Mouse (Mus musculus) lung, adult 2 months (tissue): Measurements from ENCODE around the gene Isca1. TPM values are rescaled to one million over a fixed set of nuclear protein-coding genes. Genes with fewer than 3 reads are reported as not detected.
"Not testable (repeated sequence)": the region's sequence is repeated elsewhere in the genome, so short reads cannot be mapped to it uniquely, and the experiment has no call there.

ENCODE experiments used
- DNase-seq: peaks from one replicate; pipeline ENCODE4 v3.0.0; 2022
- H3K4me1 ChIP-seq: fragments of 200-500 bp; 2 replicates; pipeline ENCODE4 v1.6.1; 2011; ENCODE audit warnings: low read length; ENCODE audit not compliant: control insufficient read depth, insufficient read depth
- H3K4me3 ChIP-seq: fragments of 200-500 bp; replicated peaks from 2 replicates; pipeline ENCODE3; 2011; ENCODE audit warnings: low read depth, mild to moderate bottlenecking, control low read depth, low read length; ENCODE audit errors: extremely low read depth
- CTCF ChIP-seq: fragments of 200-500 bp; IDR thresholded peaks from 2 replicates; pipeline ENCODE4 v1.5.1; 2011; ENCODE audit warnings: mild to moderate bottlenecking, low read length, control low read depth; ENCODE audit not compliant: insufficient read depth
- POLR2A ChIP-seq: fragments of 200-500 bp; IDR thresholded peaks from 2 replicates; pipeline ENCODE4 v1.6.1; 2011; ENCODE audit warnings: low read depth, mild to moderate bottlenecking, control low read depth, low read length, borderline replicate concordance; ENCODE audit errors: extremely low read depth
- WGBS: fragments of 180-500 bp; shearing (Covaris S2); methylation state at CpG from one replicate; pipeline ENCODE4 v1.1.7; 2018; 5-methylcytosine and 5-hydroxymethylcytosine counted together
- polyA plus RNA-seq: library from polyadenylated mRNA; depleted of rRNA; stranded (reverse); fragments of >200 nt; gene quantifications from 2 replicates; pipeline ENCODE4 v1.2.3, GENCODE M21; 2012; rRNA removed

The Isca1 gene
- 59.0 and 82.1 TPM in 2 replicates for polyA plus RNA-seq

DNA sequence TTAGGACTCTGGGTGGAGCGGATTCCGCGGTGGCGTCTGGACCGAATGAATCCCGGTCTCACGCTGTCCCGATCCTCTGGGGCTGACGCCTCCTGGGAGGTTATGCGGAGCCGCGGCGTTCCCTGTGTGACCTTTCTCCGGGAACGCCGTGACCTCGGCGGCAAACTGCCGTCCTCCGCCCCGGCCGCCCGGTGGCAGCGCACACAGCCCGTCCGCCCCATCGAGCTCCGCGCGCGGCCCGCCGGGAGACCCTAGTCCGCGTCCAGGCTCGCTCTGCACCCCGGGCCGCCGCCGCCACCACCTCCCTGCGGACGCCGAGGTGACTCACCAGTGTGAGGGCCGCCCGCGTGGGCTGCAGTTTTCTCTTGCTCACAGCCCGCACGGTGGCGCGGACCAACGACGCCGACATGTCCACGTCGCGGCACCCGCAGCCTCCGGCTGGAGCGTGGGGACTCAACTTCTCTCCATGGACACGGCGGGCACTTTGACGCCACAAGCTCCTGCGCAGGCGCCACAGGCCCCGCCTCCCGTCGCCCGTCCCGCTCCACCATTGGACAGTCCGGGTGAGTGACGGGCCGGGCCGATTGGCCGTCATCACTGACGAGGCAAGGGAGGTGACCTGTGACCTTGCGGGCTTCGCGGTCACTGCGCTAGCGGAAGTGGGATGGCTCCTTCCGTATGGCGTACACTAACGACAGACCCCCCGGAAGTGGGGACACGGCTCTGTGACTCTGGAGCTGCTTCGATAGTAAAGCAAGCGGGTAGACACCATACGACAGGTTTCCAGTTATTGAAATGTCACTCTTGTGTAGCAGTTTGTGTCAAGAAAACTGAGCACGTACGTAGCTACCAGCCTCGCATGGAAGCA is at the start of gene Isca1:
Isca1 (minus strand) TSS at position 515 of the 868 bp plus-strand sequence.
- TF ChIP-seq POLR2A (peak; percentile 73), CTCF (no peak)
- Histone ChIP-seq H3K4me1 (peaks cover 20% of the 10 kb centered on the region), H3K4me3 (peak within 1 kb of the TSS; percentile 93)
- under 1% methylated on average over 91 of the region's 91 CpGs for WGBS
- DNase-seq = peak; percentile 99

DNA sequence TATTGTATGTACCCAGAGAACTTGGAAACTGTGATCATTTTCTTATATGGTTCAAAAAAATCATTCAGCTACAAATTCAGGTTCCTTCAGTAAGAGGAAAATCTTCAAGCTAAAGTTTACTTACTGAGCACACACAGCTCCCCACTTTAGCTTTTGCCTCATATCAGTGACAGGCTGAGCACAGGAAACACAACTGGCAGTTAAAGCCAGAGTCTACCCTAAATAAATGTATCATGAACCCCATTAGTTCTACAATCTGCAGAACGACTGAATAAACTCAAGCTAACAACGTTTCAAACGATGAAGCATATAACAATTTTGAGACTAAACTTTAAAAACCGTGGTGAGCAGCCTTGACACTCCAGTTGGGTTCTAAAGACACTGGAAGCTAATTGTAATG is 47.7 kb upstream of the Isca1 start:
- Histone ChIP-seq H3K4me1 (peaks cover 19% of the 10 kb centered on the region), H3K4me3 (no peak overlapping the region)
- TF ChIP-seq CTCF = no peak
- TF ChIP-seq POLR2A = no peak
- no peak for DNase-seq
- WGBS = 85% methylated on average over 4 of the region's 4 CpGs

DNA sequence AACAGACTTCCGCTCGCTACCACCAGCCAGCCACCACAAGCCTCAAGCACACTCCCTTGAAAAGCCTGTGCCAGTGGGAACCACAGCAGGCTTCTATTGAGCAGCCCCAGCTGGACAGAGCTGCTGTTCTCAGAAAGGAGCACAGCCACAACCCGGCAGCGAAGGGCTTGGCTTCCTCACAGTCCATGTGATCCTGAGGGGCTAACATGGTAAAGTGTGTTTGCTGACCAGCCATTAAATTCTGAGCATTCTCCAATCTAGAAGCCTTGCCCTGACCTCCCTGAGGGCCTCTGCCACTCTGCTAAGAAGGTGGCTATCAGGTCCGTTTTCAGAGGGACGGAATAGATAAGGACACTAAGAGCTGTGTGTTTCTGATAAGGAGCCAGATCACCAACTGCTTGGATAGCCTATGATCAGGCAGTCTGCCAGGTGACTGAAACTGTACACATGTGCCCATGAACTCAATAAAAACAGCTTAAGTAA is 44.5 kb upstream of the Isca1 start:
- Histone ChIP-seq H3K4me1 (peaks cover 8% of the 10 kb centered on the region), H3K4me3 (no peak overlapping the region)
- TF ChIP-seq POLR2A (no peak), CTCF (no peak)
- no peak for DNase-seq
- WGBS = 62% methylated on average over 6 of the region's 6 CpGs

DNA sequence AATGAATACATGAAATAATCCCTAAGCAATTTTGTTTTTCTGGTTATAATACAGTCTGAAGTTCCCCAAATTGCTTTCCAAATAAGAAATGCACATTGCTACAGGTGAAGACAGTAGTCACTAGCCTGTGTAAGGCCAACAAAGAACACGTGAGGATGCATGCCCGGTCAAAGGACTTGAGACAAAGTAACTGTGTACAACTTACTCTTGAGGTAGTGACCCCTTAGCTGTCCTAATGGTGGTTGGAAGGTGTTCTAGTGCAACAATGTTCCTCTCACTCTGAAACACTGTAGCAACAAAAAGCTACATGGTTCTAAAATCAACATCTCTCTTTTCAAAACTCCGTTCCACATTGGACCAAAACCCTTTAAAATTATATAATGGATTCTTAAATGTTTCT is 42.0 kb upstream of the Isca1 start:
- TF ChIP-seq POLR2A (no peak), CTCF (no peak)
- no peak overlapping the region for H3K4me3 ChIP-seq
- no peak for DNase-seq
- H3K4me1 ChIP-seq = no peaks in the 10 kb centered on the region
- 92% methylated on average over 3 of the region's 3 CpGs for WGBS

DNA sequence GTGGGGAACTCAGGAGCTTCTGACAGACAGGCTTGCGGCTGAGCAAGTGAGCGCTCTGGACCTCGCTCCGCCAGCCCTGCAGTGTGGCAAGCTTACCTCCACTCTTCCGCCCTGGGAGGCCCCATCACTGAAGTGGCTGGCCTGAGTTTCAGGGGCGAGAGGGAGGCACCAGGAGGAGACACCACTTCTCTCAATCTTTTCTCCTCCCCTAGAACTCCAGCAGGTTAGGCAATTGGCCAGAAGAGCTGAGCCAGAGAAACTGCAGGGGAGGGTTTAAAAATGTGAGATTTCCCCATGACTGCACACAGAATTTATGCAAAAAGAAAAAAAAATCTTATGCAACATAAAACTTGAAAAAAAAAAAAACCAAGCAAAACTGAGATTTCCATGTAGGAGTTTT is 31.4 kb upstream of the Isca1 start:
- H3K4me3 ChIP-seq = no peak overlapping the region
- no peak for DNase-seq
- 81% methylated on average over 6 of the region's 6 CpGs for whole genome bisulfite sequencing
- TF ChIP-seq POLR2A (no peak), CTCF (no peak)
- no peaks in the 10 kb centered on the region for H3K4me1 ChIP-seq

DNA sequence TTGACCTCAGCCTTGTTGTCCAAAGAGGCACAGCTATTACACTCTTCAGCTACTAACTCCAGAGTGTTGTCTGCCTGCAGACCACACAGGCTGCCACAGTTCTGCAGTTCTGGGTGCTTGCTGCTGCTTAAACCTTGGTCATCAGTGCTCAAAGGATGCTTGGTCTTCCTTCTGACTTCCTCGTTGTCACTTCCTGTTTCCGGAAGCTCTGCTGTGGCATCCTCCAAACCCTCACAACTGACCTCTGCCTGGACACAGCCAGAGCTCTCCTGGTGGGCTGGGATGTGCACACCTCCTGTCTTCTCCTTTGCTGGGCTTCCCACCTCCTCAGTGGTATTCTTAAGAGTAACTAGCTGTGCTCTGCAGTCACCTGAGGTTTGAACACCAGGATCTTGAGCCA is 30.5 kb upstream of the Isca1 start:
- DNase-seq = no peak
- no peaks in the 10 kb centered on the region for H3K4me1 ChIP-seq
- 62% methylated on average over 2 of the region's 2 CpGs for WGBS
- no peak overlapping the region for H3K4me3 ChIP-seq
- TF ChIP-seq CTCF (no peak), POLR2A (no peak)

DNA sequence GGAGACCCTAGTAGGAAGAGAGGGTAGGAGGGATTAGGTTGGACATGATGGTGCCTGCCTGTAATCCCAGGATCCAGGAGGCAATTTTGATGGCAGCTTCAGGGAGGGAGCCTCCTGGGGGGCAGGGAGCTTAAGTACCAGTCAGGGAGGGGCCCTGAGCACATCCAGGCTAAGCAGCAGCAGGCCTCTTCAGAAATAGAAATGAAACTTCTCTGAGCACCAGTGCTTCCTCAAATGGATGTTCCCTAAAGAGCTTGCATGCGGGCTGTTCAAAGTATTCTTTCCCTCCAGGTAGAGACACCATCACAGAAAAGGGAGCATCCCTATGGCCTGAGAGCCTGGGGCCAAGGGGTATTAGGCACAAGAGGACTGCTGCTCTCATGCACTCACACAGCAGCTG is 28.7 kb upstream of the Isca1 start:
- no peak for TF ChIP-seq POLR2A
- no peak for TF ChIP-seq CTCF
- Histone ChIP-seq H3K4me3 (no peak overlapping the region), H3K4me1 (no peaks in the 10 kb centered on the region)
- WGBS = 89% methylated on average over 1 of the region's 1 CpGs
- no peak for DNase-seq

DNA sequence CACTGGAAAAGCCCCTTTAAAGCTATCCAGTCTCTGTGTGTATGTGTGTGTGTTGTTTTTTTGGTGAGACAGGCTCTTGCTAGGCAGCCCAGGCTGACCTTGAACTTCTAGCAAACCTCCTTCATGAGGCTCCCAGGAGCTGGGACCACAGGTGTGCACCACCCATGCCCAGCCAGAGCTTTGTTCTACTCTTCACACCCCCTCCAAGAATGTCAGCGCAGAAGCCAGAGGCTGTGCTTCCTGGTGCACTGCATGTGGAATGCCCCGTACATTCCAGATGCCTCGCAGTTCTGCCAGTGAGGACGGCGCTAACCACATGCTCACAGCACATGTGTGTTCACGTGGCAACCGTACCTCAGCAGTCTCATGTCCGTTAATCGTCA is 26.8 kb upstream of the Isca1 start:
- TF ChIP-seq POLR2A = no peak
- no peak for TF ChIP-seq CTCF
- DNase-seq = no peak
- Histone ChIP-seq H3K4me3 (no peak overlapping the region), H3K4me1 (no peaks in the 10 kb centered on the region)
- 91% methylated on average over 9 of the region's 9 CpGs for whole genome bisulfite sequencing

DNA sequence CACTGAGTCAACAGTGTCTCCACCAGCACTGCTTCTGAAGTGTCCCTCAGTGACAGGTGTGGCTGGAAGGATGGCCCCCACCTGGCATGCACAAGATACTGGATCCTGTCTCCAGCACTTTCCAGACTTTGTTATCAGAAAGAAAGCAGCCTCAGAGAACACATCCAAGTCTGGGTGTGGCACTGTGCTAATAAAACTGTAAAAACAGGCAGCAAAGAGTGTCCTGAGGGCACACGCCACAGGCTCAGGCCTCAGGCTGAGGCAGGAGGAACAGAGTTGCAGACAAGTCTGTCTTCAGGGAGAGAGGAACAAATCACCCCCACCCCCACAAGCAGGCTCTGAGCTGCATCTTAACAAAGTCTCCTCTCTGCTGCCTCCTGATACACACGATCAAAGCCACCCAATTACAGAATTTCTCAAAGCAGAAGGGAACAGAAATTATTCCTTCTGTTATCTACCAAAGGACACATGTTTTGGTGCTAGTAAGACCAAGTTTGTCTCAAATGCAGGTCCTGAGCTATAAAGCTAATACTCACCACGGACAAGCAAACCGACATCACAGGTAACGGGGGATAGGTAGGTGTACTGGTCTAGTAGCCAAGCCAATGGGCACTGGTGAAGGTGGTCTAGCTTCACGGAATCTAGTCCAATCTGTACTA is 26.3 kb upstream of the Isca1 start:
- 89% methylated on average over 6 of the region's 6 CpGs for WGBS
- TF ChIP-seq POLR2A (no peak), CTCF (no peak)
- DNase-seq = no peak
- Histone ChIP-seq H3K4me3 (no peak overlapping the region), H3K4me1 (no peaks in the 10 kb centered on the region)

DNA sequence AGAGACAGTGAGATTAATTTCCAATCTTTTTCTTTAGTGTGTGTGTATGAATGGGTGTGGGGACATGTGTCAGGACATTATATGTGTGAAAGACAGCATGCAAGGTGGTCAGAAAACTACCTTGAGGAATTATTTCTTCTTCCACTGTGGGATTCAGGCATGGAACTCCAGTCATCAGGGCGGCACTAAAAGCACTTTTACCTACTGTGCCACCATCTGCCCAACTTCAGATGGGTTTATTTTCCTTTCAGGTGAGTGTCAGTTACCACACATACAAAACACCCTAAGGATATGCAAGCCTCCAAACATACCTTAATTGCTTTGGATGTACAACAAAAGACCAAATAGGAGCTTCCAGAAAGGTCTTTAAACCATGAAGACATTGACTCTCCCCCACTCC is 25.2 kb upstream of the Isca1 start:
- H3K4me3 ChIP-seq = no peak overlapping the region
- no peaks in the 10 kb centered on the region for H3K4me1 ChIP-seq
- WGBS = 94% methylated on average over 1 of the region's 1 CpGs
- no peak for TF ChIP-seq CTCF
- TF ChIP-seq POLR2A = no peak
- DNase-seq = no peak

DNA sequence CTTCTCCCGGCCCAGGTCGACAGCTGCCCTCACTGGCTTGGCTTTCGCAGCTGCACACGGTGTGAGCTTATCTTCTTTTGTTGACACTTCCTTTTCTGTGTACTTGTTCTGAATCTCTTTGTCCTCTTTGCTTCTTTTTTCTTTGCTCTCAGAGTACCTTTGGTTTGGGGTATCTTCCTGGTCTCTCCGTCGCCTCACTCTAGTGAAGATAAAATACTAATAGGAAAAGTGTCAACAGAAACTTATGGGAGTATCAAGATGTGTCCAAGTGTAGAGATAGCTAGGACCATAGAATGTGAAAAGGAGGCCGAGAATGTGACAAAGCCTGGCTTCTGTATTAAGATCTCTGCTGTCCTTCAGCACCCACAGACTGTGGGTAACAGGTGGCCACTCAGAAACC is 12.5 kb upstream of the Isca1 start, which contains the start of gene Gm49354:
Gm49354 (minus strand) TSS at position 101 of the 400 bp plus-strand sequence.
- 77% methylated on average over 7 of the region's 7 CpGs for WGBS

DNA sequence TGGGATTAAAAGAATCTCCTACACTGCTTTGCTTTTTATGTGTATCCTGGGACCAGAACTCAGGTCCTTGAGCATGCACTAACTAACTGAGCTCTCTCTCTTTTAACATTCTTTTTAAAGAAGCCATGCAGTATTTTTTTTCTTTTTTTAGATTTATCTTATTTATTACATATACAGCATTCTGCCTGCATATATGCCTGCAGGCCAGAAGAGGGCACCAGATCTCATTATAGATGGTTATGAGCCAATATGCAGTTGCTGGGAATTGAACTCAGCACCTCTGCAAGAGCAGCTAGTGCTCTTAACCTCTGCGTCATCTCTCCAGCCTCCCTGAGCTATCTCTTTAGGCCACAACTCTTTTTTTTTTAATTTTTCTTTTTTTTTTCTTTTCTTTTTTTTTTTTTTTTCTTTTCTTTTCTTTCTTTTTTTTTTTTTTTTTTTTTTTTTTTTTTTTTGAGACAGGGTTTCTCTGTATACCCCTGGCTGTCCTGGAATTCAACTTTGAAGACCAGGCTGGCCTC is 10.2 kb upstream of the Isca1 start:
- not testable (repeated sequence) for H3K4me1 ChIP-seq, DNase-seq, H3K4me3 ChIP-seq
- WGBS = 100% methylated on average over 1 of the region's 1 CpGs

More for the DNA sequence above, 12.5 kb upstream of the Isca1 start, which contains the start of gene Gm49354:
- no peak for TF ChIP-seq CTCF
- no peak for TF ChIP-seq POLR2A
- no peak for DNase-seq
- Histone ChIP-seq H3K4me3 (no peak within 1 kb of the TSS), H3K4me1 (no peaks in the 10 kb centered on the region)
